Mouse (Mus musculus): Measurements from ENCODE around the gene Trpm1.
"Not testable (repeated sequence)": the region's sequence is repeated elsewhere in the genome, so short reads cannot be mapped to it uniquely, and the experiment has no call there.

The Trpm1 gene

DNA sequence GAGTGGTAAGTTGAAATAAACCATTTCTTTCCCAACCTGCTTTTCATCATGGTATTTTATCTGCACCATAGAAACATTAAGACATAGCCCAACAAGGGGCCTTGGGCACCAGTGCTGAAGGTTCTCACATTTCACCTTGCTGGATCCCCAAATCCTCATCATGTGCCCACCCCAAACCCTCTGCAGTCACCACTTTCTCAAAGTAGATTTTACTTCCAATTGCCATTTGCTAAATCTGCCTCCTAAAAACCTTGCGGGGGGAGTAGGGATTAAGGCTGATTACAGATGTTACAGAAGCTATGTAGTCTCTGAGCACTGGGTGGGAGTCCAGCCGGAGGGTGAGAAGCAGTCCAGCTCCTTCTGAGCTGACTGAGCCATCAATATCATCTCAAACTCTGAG lies at the start of gene Trpm1:
Gene Trpm1 (plus strand): TSS at position 301 of the 400 bp plus-strand sequence.
- no peak for DNase-seq (ENCODE audit: low spot score)

DNA sequence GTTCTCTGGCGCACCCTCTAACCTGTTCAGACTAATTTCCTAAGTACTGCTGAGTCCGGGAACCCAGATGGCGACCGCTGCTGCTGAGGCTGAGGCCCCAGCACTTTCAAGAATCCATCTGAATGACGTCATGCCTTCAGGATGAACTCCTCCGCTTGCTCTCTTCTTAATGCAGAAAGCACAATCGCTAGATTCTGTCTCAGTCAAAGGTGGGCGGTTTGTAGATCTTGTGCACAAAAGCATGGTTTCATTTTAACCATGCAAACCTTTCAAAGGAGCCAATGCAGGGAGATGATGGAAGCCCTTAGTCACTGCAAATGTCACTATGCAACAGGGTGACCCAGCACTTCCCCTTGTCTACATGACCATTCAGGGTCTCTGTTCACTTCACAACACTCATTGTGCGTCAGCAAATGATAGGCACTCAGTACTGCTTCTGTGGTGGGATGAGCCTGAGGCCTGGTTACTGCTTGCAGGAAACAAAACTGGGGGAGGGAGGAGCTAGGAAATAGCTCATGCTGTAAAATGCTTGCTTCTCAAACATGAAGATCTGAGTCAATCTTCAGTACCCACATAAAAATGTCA lies 31.4 kb upstream of the Trpm1 start:
- DNase-seq (ENCODE audit: low spot score) = no peak

DNA sequence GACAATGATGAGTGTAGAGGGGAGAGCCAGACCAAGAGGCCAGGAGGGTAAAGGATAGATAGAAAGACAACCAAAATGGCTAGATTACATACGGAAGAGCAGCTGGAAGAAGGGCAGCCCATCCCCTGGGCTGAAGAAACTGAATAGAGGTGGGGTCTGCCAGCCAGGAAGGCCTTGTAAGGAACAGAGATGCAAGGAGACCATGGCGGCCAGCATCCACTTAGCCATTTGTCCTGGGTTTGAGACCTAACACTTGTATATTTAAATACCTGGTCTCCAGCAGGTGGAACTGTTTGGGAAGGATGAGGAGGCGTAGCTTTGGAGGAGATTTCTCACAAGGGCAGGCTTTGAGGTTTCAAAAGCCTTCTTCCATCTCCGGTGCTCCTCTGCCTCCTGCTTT lies 29.9 kb upstream of the Trpm1 start:
- no peak for DNase-seq (ENCODE audit: low spot score)

DNA sequence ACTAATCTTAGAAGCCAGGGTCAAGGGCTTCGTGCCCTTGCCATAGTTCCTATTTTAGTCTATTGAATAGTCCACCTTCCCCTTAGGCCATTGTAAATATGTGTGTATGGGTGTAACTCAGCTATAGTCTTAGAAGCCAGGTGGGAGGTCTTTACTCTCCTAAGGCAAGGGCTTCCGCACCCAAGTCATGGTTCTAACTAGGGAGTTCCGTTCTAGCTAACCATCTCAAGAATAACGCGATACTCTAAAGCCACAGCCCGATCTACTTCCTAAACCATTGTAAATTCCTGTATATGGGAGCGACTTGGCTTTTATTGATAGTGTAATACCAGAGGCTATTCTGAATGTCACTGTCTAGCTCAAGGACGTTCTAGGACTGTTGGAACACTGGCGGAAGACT lies 27.6 kb upstream of the Trpm1 start:
- not testable (repeated sequence) for DNase-seq (ENCODE audit: low spot score)

DNA sequence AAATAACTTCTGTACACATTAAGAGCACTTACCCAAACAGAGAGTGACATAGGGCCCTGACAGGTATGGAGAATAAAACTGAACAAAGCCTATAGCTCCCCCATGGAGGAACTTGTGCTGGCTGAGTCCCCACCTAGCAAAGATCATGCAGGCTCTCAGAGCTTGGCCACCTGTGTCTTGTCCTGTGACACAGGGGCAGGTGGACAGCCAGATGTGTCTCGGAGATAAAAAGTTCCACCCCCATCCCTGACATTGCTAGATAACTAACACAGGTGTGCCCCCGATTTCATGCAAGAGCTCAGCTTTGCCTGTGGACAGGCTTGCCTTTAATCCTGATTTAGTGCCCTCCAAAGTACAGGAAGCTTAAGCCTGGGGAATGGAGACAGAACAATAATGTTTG lies 13.8 kb upstream of the Trpm1 start:
- DNase-seq (ENCODE audit: low spot score) = no peak

DNA sequence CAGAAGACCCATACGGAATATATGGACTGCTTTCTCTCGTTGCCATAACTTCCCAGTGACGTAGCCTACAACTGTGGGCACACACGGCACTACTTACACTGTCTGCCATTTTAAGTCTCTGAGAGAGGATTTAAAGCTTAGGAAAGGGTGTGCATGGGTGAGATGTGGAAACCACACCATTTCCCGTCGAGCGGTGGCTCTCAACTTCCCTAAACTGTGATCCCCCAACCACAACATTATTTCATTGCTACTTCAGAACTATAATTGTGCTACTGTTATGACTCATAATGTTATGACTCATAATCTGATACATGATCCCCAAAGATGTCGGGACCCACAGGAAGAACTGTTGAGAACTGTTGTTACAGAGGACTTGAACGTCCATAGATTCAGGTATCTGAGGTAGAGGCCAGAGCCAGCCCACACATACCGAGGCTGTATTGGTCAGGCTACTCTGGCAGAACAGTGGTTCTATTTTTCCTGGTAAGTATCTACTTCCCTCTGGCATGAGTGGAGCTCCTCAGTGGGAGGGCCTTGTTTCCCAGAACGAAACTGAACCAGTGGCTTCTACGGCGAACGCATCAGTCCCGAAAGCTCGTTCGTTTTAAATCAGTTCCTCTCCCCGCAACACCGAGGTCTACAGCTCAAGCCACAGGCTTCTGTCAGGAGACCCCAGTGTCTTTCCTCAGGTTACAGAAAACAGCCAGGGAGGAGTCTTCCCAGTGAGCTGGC lies 12.2 kb upstream of the Trpm1 start:
- DNase-seq (ENCODE audit: low spot score) = no peak

DNA sequence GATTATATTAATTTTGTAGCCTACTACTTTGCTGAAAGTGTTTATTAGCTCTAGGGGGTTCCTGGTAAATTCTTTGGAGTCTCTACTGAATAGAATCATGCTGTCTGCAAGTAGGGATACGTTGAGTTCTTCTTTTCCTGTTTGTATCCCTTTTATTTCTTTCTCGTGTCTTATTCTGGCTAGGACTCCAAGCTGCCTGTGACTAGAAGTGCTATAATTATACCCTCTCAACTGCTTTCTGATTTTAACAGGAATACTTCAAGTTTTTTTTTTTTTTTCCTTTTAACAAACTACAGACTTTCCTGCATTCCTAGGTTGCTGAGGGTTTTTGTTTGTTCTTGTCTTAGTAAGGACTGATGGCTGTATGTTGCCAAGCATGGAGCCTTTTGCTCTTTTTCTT lies 4.3 kb upstream of the Trpm1 start:
- DNase-seq (ENCODE audit: low spot score) = no peak

DNA sequence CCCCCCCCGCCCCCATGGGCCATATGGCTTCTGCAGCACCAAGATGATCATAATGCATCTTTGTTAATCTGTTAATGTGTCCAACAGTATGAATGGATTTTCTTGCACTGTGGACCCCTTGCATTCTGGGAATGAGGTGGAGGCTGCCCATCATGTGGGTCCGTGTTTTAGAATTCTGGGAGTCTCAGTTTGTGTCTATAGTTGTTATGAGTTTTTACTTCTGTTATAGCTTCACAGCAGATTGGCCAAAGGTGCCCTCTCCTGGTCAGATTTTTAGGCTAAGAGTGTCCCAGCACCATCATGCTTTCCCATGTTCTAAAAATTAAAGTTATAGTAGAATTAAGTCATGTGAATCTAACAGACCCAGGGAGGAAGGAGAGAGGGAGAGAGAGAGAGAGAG lies 3.9 kb upstream of the Trpm1 start:
- DNase-seq (ENCODE audit: low spot score) = no peak

DNA sequence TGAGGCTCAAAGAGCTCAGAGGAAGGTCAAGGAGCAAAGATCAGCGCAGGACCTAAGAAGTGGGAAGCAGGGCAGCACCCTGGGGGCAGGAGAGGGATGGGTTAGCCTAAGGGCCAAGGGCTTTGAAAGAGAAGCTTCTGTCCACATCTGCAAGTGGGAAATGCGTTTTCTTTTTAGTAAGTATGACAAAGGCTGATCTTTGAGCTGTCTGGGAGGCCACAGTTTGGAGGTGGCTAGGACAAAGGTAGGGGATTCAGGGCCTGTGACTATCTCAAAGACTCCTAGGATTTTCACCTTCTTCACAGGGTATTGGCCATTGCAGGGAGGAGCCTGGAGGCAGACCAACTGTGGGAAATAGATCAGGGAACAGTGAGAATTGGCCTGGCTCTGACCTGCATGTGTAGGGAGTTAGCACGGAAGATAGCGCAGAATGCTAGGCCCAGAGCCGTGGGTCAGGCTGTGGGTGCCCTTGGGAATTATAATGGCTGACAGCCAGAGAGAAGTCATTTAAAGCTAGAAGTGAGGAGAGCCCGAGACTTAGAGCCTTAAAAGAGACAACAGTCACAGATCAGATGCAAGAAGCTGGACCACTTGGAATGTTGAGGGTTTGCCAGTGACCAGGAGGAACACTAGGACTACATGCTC lies 3.1 kb upstream of the Trpm1 start:
- no peak for DNase-seq (ENCODE audit: low spot score)

DNA sequence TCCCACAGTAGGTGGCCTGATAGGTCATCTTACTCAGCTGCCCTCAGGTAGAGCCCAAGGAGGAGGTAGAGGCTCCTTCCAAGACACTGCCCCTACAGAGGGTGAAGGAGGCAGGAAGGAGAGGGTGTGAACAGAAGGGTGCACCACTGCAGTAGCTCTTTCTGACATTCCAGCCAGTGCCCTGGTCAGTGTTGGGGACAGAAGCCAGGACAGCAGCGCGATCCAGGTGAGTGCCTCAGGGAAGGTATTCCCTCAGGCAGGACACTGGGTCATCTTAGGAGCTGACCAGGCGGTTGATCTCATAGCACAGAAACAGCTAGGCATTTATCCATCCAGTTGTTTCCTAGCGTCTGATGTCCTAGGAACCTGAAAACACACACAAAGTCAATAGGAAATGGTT lies 1.6 kb downstream of the Trpm1 start:
- no peak for DNase-seq (ENCODE audit: low spot score)

DNA sequence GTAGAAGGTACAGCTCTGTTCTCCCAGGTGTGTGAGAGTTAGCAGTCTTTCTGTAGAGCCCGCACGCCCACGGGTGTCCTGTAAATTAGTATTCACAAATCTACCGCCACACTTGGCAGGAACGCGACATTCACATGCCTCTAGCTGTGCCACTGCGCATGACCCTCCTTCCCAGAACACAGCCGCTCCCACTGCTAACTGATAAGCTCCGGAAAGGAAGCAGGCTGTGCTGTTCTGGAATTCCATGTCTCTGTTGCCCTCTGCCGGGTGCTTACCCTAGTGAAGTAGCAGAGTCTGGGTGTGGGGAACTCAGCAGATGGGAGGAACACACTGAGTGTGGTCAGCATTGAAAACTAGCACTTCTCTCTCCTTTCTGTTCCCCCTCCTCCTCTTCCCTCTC lies 2.1 kb downstream of the Trpm1 start:
- DNase-seq (ENCODE audit: low spot score) = peak; percentile 79

DNA sequence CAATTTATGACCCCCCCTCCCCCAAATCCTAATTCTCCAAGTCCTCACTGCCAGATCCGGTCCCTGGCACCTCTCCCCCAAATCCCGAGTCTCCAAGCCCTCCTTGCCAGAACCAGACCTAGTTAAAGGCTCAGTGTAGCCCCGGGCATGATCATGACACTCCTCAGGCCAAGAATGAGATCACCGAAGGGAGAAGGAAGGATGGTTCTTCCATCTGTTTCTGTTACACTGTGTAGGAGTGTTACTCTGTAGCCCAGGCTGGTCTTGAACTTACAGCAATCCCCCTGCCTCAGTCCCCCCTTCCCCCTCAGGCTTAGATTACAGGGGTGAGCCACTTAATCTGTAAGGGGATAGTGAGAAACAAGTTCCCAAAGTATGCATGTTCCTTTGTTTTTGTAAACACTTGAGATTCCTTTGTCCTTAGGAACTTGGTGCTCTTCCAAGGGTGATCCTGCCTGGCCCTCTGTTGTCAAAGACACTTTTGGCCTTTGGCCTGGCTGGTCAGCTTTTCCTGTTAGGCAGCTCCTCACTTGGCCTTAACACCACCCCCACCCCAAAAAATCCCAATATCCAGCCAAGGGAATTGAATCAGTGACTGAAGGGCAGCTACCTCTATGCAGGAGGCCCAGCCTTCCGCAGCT lies 2.8 kb downstream of the Trpm1 start:
- DNase-seq (ENCODE audit: low spot score) = no peak

DNA sequence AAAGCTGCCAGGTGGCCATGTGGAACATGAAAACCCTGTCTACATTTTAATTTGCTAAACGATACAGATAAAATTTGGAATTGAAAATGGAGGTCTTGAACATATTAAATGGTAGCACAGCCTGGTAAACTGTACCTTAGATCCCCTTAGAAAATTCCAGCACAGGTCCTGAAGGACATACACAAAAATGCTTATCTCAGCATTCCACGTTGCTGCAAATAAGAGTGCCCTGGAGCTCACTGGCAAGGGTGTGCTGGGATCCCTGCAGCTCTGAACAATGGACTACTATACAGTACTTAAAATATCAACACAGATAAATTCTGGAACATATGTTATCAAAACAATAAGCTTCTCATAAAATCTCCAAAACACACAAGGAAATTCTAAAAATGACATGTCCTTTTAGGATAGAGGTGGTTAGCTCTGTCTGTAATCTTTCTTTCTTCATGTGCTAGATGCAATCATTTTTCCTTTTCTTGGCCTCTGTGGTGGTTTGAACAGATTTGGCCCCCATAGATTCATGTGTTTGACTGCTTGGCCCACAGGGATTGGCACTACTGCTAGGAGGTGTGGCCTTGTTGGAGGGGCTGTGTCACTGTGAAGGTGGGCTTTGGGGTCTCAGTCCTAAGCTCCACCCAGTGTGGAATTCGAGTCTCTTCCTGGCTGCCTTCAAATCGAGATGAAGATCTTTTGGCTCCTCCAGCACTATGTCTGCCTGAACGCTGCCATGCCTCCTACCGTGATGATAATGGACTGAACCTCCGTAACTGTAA lies 3.5 kb downstream of the Trpm1 start:
- DNase-seq (ENCODE audit: low spot score) = no peak

DNA sequence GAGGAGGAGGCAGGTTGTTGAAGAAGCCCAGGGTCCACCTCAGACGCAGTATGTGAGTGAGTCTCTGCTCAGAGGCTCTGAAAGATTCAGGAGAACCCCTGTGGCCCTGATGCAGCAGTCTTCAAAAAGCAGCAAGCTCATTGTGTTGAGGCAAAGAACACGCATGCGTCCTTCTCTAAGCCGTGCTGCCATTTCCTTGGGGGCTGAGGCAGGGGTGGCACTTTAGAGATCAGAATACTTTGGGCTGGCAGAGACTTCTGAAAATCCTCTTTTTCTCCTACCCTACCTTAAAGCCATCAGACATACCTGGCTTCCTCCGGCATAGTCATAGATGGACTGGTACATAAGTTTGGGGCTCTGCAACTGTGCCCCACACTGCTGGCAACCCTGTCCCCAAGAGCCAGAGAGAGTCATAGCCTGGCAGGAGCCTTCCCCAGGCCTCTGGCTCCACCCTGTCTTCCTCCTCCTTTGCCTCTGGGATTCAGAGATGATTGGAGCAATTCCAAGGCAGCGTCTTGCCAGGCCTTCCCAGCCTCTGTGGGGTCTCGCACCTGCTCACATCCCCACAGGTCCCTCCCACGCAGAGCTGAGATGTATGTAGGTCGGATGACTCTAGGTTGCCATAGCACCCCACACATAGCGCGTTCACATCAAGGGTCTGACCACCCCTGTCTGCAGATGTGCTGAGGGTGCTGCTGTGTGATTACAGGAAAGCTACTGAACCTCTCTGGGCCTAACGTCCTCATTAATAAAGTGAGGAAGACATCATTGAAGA lies 4.8 kb downstream of the Trpm1 start:
- no peak for DNase-seq (ENCODE audit: low spot score)

DNA sequence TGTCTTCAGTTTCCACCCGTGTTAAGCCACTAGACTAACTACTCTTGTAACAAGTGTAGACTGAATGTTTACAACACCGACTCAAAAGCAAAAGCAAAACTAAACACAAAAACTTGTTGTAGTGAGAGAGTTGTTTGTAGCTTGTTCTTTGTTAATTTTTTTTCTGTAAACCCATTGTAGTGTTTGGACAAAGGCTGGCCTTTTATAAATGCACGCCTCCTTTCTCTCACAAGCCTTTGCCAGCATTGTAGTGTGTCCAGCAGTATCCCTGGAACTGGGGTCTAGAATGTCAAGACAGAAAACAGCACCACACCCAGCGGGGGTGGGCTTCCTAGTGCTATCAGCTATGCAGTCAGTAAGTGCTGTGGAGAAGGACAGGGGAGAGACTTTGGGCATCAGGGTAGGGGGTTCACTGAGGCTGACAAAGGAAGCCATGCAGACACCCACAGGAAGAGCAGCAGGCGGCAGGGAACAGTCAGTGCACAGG lies 5.5 kb downstream of the Trpm1 start:
- no peak for DNase-seq (ENCODE audit: low spot score)

DNA sequence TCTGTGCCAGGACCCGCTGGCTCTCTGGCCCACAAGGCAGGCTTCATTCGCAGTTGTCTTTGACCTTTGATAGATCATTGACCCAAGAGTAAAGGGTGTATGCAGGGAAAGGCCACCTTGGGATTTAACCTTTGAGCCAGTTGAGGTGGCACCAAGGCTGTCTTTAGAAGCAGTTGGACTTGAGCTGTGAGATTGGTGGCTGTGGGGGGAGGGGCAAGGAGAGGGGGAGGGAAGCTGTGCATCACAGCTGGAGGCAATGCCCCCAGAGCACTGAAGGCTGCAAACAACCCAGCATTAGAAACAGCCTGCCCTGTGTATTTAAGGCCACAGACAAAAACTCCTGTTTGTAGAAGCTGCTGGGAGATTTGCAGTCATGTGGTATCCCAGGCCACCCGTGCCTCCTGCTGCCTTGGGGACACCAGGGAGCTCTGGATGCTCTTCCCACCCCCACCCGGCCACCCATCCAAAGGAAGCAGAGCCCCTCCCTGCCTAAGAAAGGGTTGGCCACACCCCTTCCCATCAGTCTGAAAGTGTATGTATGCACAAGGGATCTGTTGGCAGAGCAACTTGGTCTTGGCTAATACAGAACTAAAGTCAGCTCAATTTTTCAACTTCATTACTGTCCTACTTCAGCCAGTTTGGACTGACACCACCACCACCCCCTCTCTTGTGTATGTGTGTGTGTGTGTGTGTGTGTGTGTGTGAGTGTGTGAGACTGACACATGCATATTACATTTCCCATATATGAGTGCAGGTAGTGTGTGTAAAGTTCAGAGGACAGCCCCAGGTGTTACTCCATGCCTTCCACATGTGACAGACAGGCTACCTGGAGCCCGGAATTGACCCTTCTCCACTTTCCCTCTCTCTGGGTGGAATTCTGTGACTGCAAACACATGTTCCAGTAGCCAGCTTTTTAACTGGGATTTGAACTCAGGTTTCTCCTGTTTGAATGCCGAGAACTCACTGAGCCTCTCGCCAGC lies 6.3 kb downstream of the Trpm1 start:
- DNase-seq (ENCODE audit: low spot score) = no peak

DNA sequence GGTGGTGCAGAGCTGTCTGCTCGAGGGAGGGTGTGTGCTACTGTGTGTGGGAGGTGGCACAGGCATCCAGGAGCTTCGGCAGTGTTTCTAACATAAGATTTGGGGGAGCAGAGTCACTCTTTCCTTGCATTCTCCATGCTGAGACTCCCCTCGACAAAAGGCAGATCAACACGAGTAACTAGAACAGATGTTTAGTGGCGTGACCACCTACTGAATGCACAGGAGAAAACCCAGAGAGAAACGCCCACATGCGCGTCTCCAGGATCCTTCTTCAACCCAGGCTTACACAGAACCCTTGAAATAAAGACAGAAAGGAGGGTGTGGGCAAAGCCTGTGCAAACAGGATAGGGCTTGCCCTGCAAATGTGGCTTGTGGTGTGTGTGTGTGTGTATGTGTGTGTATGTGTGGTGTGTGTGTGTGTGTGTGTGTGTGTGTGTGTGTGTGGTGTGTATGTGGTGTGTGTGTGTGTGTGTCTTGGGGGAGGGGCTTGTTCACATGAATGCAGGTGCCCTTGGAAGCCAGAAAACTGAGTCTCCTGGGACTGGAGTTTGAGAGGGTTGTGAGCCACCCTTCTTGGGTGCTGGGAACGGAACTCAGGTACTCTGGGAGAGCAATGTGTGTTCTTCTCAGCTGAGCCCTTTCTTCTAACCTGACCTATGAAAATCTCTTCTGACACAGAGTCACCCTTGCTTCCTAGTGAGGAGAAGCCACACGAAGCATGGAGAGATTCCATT lies 7.3 kb downstream of the Trpm1 start:
- DNase-seq (ENCODE audit: low spot score) = no peak

DNA sequence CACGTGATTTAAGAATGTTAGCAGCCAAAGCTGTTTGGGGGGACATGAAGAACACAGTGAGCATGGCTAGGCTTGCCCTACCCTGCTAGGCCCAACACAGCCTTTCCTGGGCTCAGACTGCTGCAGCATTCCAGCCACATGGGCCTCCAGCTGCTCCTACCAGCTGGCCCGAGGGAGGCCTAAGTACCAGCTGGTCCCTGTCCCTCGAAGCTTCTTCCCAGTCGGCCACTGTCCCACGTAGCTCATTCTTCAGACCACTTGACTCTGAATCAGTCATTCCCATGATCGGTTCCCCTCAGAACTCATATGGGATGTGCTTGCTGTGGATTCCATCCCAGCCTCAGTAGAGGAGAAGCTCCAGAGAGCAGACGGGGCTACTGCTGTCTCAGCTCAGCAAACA lies 8.4 kb downstream of the Trpm1 start:
- no peak for DNase-seq (ENCODE audit: low spot score)

DNA sequence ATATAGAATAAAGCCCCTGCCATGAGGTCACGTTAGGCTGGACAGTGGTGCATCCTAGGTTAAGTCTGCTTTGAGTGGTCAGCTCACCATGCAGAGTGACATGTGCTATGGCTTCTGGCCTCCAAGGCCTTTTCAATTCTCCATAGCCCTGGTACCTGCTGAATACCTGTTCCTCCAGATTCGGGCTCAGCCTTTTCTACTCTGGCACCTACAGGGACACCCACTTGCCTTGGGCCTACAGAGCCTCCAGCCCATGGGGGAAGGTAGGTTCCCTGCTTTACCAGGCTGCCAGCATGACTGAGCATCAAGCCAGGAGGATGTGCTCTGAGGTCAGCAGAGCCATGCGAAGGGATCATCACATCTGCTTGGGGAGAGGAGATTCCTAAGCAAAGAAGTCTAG lies 9.5 kb downstream of the Trpm1 start:
- no peak for DNase-seq (ENCODE audit: low spot score)

Measured in ovary, postnatal 36 days (tissue).